Mouse (Mus musculus) neural tube, embryonic 14.5 days (tissue): ENCODE measurements around the gene Ring1. TPM values are rescaled to one million over a fixed set of nuclear protein-coding genes. Genes with fewer than 3 reads are reported as not detected.
"Not testable (repeated sequence)": the region's sequence is repeated elsewhere in the genome, so short reads cannot be mapped to it uniquely, and the experiment has no call there.

ENCODE experiments used
- ATAC-seq: fragments of 200-750 bp; cut with Nextera tagmentation; 2 replicates; pipeline ENCODE4 v1.8.0; 2017; ENCODE audit warnings: low read depth, mild to moderate bottlenecking, moderate TSS enrichment, moderate library complexity
- H3K27ac ChIP-seq: fragments of 300-500 bp; sonication (generic); 2 replicates; pipeline ENCODE4 v1.5.1; 2014; ENCODE audit warnings: low read depth, mild to moderate bottlenecking, control low read depth, low read length, moderate library complexity, mixed read lengths
- H3K27me3 ChIP-seq: fragments of 300-500 bp; sonication (generic); 2 replicates; pipeline ENCODE4 v1.6.1; 2014; ENCODE audit warnings: low read length; ENCODE audit not compliant: control insufficient read depth, insufficient read depth
- H3K36me3 ChIP-seq: fragments of 300-500 bp; sonication (generic); 2 replicates; pipeline ENCODE4 v1.6.1; 2014; ENCODE audit warnings: low read length, mixed read lengths; ENCODE audit not compliant: control insufficient read depth, insufficient read depth
- H3K4me1 ChIP-seq: fragments of 300-500 bp; sonication (generic); 2 replicates; pipeline ENCODE4 v1.6.1; 2014; ENCODE audit warnings: low read length; ENCODE audit not compliant: control insufficient read depth, insufficient read depth
- H3K4me2 ChIP-seq: fragments of 300-500 bp; sonication (generic); 2 replicates; pipeline ENCODE4 v1.6.1; 2014; ENCODE audit warnings: mild to moderate bottlenecking, low read depth, low read length, control low read depth
- H3K4me3 ChIP-seq: fragments of 300-500 bp; sonication (generic); 2 replicates; pipeline ENCODE4 v1.5.1; 2014; ENCODE audit warnings: low read depth, low read length, control low read depth, mixed read lengths
- H3K9ac ChIP-seq: fragments of 300-500 bp; sonication (generic); replicated peaks from 2 replicates; pipeline ENCODE4 v1.6.1; 2014; ENCODE audit warnings: low read depth, mild to moderate bottlenecking, control low read depth, low read length, mixed read lengths
- H3K9me3 ChIP-seq: fragments of 300-500 bp; sonication (generic); 2 replicates; pipeline ENCODE4 v1.6.1; 2016; ENCODE audit warnings: low read length; ENCODE audit not compliant: control insufficient read depth
- WGBS: fragments of 180-500 bp; shearing (Covaris S2); extraction: QIAGEN DNeasy Blood & Tissue Kit; methylation state at CpG from one replicate; pipeline ENCODE4 v1.1.7; 2014; 5-methylcytosine and 5-hydroxymethylcytosine counted together
- polyA plus RNA-seq: library from polyadenylated mRNA; unstranded; fragments of >200 nt; fragmentation: Nextera tagmentation; extraction: Ambion mirVana; gene quantifications from 2 replicates; pipeline ENCODE4 v1.2.1, GENCODE M21; 2014

The Ring1 gene
- polyA plus RNA-seq, 1 experiment from 2014 or later = 7.3 TPM

DNA sequence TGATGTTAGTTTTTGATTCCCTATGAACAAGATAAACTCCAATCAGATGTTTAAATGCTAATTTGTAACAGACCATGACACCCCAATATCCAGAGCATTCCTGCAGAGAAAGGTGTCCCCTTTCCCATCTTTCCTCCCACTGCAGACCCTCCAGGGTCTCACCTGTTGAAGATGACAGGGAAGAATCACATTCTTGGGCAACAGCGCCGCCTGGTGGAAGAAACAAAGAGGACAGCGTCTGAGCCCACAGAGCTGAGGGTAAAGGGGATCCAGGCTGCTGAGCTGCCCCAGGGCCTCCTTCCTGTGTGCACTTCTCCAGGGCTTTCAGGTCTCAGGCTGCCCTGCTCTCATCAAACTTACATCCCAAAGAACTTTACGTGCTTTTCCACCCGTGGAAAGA lies 21.1 kb downstream of the Ring1 start:
- Histone ChIP-seq H3K27ac (no peak overlapping the region), H3K4me3 (no peak overlapping the region), H3K27me3 (peaks cover 9% of the 10 kb centered on the region; the same call in 1 of the 2 replicates), H3K4me1 (0 out of 2 replicates have a peak, but pooled peaks cover 2% of the 10 kb centered on the region), H3K9ac (no peak overlapping the region), H3K4me2 (no peak overlapping the region), H3K9me3 (no peaks in the 10 kb centered on the region), H3K36me3 (no peaks in the 10 kb centered on the region)
- 7% methylated on average over 5 of the region's 5 CpGs for WGBS
- ATAC-seq = no peak

DNA sequence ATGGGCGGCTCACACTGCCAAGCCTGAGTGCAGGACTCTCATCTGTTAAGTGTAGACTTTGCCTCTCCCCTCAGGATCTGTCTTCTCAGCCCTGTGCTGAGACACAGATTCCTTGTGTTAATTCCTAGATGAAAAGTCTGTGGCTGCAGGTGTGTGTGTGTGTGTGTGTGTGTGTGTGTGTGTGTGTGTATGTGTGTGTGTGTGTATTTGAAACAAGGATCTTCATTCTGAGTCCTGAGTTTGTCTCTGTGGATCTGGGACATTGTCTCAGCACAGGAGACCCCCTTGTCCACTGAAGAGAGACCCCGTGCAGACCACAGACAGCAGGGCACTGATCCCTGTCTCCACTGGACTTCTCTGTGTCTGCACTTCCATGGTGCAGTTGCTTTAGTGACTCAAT lies 23.7 kb downstream of the Ring1 start:
- not testable (repeated sequence) for ATAC-seq, H3K4me1 ChIP-seq, H3K9ac ChIP-seq, H3K4me2 ChIP-seq, H3K27me3 ChIP-seq, H3K9me3 ChIP-seq, H3K4me3 ChIP-seq, H3K27ac ChIP-seq, H3K36me3 ChIP-seq
- 65% methylated on average over 2 of the region's 2 CpGs for WGBS

DNA sequence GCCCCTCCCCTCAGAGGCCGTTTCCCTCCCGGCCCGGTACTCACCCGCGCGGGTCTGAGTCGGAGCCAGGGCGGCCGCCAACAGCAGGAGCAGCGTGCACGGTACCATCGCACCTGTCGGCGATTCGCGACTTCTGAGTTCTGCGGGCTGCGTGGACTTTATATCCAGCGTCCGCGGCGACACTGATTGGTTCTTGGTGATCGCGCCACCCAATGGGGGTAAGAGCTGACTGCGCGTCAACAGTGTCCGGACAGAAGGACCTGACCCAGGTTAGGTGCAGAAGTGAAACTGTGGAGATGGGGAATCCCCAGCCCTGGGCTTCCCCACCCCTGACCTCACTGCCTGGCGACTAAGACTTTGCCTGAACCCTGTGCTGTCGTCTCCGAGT lies 24.3 kb downstream of the Ring1 start, which contains the start of gene H2-K1:
Gene H2-K1, minus strand, starts transcription at position 198 of the 388 bp plus-strand sequence.
- H3K27me3 ChIP-seq = peaks cover 9% of the 10 kb centered on the region; the same call in 1 of the 2 replicates
- peak; percentile 79 for ATAC-seq
- H3K4me2 ChIP-seq = peak within 1 kb of the TSS; percentile 88
- peak within 1 kb of the TSS; percentile 28; the same call in 1 of the 2 replicates for H3K9ac ChIP-seq
- H3K36me3 ChIP-seq = no peaks in the 10 kb centered on the region
- peak within 1 kb of the TSS; percentile 40 for H3K4me3 ChIP-seq
- H3K4me1 ChIP-seq = 0 out of 2 replicates have a peak, but pooled peaks cover 2% of the 10 kb centered on the region
- under 1% methylated on average over 18 of the region's 30 CpGs for WGBS
- no peak within 1 kb of the TSS for H3K27ac ChIP-seq
- no peaks in the 10 kb centered on the region for H3K9me3 ChIP-seq

DNA sequence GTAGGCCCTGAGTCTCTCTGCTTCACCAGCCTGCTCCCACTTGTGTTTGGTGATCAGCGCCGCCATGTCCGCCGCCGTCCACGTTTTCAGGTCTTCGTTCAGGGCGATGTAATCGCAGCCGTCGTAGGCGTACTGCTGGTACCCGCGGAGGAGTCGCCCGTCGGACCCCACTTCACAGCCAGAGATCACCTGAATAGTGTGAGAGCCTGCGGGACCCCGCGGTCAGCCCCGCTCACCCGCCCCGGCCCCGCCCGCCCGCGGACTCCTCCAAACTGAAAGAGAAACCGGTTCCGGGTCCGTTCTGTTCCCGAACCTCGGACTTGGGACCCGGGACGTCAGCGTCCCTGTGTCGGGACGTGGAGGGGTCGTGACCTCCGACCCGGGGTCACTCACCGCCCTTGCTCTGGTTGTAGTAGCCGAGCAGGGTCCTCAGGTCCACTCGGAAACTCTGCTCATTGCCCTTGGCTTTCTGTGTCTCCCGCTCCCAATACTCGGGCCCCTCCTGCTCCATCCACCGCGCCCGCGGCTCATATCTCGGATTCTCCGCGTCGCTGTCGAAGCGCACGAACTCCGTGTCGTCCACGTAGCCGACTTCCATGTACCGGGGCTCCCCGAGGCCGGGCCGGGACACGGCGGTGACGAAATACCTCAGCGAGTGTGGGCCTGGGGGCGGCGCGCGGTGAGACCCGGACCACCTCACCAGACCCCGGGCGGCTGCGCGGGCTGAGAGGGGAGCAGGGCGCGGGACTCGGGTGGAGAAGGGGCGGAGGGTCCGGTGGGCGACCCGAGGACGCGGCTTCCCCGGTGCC lies 24.9 kb downstream of the Ring1 start:
- Histone ChIP-seq H3K4me3 (peak overlapping the region; percentile 40), H3K9ac (peak overlapping the region; percentile 28; the same call in 1 of the 2 replicates), H3K9me3 (no peaks in the 10 kb centered on the region), H3K4me1 (0 out of 2 replicates have a peak, but pooled peaks cover 2% of the 10 kb centered on the region), H3K27me3 (peaks cover 9% of the 10 kb centered on the region; the same call in 1 of the 2 replicates), H3K4me2 (peak overlapping the region; percentile 88), H3K36me3 (no peaks in the 10 kb centered on the region), H3K27ac (no peak overlapping the region)
- ATAC-seq = peak; percentile 34
- 2% methylated on average over 87 of the region's 87 CpGs for WGBS

DNA sequence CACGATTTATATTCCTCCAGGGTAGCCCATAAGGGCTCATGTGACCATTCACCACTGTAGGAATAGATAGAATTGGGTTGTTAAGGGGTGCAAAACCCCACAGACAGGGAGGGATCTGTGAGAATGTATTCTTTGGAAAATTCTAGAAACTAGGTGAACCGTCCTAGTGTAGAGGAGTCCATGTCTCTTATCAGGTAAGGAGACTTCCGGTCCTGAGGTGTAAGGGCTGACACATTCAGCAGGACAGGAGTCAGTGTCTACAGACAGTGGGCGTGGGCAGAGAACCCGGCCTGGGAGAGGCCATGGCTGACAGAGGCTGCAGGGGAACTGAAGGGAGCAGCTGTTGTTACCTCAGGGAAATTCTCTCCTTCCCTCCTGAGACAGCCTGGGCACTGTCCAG lies 25.8 kb downstream of the Ring1 start:
- H3K9me3 ChIP-seq, H3K9ac ChIP-seq, ATAC-seq, H3K4me3 ChIP-seq, H3K27ac ChIP-seq, H3K4me2 ChIP-seq, H3K36me3 ChIP-seq, H3K4me1 ChIP-seq, H3K27me3 ChIP-seq: not testable (repeated sequence)
- WGBS = 63% methylated on average over 5 of the region's 5 CpGs

DNA sequence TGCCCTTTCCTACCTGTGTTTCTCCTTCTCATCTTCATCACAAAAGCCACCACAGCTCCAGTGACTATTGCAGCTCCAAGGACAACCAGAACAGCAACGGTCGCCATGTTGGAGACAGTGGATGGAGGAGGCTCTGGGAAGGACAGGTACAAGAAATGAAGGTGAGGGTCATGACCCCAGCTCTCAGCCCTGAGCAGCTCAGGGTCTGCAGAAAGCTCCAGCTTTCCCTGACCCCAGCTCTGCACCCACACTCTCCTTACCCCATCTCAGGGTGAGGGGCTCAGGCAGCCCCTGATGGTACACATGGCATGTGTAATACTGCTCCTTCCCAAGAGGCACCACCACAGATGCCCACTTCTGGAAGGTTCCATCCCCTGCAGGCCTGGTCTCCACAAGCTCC lies 27.5 kb downstream of the Ring1 start:
- H3K36me3 ChIP-seq, H3K4me1 ChIP-seq, H3K4me3 ChIP-seq, H3K27me3 ChIP-seq, H3K9ac ChIP-seq, H3K27ac ChIP-seq, H3K9me3 ChIP-seq, ATAC-seq, H3K4me2 ChIP-seq: not testable (repeated sequence)
- WGBS = 97% methylated on average over 2 of the region's 2 CpGs

DNA sequence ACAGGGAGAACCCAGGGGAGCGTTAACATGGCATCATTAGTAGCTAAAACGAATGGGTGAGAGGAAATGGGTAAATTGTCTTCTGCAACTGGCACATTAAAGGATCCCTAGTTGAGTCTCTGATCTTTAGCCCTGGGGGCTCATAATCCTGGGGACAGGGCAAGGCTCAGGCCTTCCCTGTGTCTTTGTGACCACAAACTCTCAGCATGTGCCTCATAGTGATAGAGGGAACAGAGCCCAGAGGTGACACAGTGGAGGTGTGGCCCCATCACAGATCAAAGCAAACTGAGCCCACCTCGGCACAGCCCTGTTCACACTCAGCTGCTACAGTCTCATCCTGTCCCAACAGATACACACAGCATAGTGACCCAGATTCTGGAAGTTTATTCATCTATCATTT lies 28.8 kb downstream of the Ring1 start:
- no peaks in the 10 kb centered on the region for H3K36me3 ChIP-seq
- peaks cover 7% of the 10 kb centered on the region; the same call in 1 of the 2 replicates for H3K27me3 ChIP-seq
- no peak overlapping the region for H3K9ac ChIP-seq
- H3K4me2 ChIP-seq = no peak overlapping the region
- H3K27ac ChIP-seq = no peak overlapping the region
- 0 out of 2 replicates have a peak, but pooled peaks cover 2% of the 10 kb centered on the region for H3K4me1 ChIP-seq
- WGBS = 68% methylated on average over 3 of the region's 3 CpGs
- no peaks in the 10 kb centered on the region for H3K9me3 ChIP-seq
- ATAC-seq = no peak
- H3K4me3 ChIP-seq = no peak overlapping the region

DNA sequence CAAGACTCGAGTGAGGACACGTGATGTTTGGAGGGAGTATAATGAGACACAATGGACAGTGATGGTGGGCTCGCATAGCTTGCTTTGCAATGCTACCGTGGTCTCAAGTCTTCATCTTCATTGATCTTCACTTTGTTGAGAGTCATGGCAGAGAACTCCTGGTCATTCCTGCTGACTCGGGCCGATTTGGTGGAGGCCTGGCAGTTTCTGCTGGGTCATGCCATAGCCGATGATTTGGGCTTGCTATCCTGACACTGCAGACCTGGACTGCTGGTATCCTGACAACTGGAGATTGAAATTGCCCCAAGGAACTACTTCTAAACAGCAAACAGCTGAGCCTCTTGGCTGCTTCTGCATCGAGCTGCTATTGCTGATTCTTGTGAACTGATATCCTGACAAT lies 29.5 kb downstream of the Ring1 start:
- 0 out of 2 replicates have a peak, but pooled peaks cover 2% of the 10 kb centered on the region for H3K4me1 ChIP-seq
- no peak overlapping the region for H3K9ac ChIP-seq
- H3K4me3 ChIP-seq = no peak overlapping the region
- H3K4me2 ChIP-seq = no peak overlapping the region
- H3K36me3 ChIP-seq = no peaks in the 10 kb centered on the region
- H3K27ac ChIP-seq = no peak overlapping the region
- 0 out of 2 replicates have a peak, but pooled peaks cover under 1% of the 10 kb centered on the region for H3K27me3 ChIP-seq
- no peak for ATAC-seq
- no peaks in the 10 kb centered on the region for H3K9me3 ChIP-seq
- 91% methylated on average over 8 of the region's 8 CpGs for WGBS
